Mouse (Mus musculus): ENCODE measurements at regions not wholly inside any gene's neighbourhood (a gene's known extent, or its start where the extent isn't known, plus 50 kb on each side); places are given as distances from the start of the nearest gene placed in this dataset.

DNA sequence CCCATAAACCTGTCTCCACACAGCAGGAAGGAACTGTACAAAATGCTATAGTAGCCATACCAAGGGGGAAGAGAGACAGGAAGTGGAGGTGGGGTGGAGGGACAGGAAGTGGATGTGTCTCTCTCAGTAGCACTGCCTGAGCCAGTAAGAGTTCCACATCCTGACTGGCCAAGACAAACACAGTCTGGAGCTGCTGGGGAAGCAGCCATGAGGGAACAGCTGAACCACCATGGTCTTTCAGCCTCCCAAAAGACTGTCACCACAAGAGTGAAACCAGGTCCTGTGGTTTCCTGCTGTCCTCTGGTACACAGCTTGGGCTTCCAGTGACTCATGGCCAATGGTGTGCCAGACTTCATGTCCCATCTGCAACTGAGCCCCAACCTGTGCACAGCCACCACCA is 180.9 kb upstream of the Lrtm1 start:
- ATAC-seq (ENCODE audit: insufficient number of reproducible peaks, low FRiP score, low TSS enrichment, low read depth), result no peak
- Histone ChIP-seq H3K4me3 (replicated peaks) (no peak overlapping the region), H3K27me3 (no peaks in the 10 kb centered on the region), H3K27ac (replicated peaks) (no peak overlapping the region), H3K9me3 (replicated peaks) (no peaks in the 10 kb centered on the region), H3K4me2 (replicated peaks) (no peak overlapping the region), H3K9ac (no peak overlapping the region), H3K36me3 (no peaks in the 10 kb centered on the region), H3K4me1 (no peaks in the 10 kb centered on the region)

DNA sequence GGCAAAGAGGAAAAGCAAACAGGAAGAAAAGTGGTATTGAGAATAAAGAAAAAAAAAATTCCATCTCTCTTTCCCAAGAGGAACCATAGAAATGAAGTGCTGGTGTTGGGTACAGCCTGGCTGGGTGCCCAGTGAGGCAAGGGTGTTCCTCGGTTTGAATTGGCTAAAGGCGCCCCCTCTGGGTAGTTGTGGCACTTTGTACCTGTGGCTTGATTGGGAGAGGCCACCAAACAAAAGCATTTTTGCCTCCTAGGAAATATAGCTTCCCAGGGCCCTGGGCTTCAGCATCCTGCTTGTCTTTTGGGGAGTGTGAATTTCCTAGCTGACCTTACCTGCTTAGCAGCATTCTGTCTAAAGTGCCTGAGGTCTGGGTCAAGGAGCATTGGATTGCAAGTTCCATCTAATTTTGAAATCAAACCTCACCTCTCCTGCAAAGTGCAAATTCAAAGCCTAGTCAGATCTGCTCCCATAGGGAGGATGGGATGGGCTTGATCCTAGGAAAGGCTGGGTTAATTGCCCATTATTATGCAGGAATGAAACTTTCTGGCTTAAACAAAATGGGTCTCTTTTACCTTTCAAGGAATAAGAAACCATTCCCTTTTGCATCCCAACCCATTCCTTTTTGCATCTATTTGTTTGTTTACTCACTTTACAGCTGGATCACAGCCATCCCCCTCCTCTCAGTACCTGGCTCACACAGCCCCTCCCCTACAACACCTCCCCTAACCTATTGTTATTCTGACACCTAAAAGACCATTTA is 169.0 kb upstream of the Lrtm1 start:
- H3K9me3 ChIP-seq (replicated peaks), result no peaks in the 10 kb centered on the region
- H3K4me1 ChIP-seq, result peaks cover 9% of the 10 kb centered on the region; the same call in 1 of the 2 replicates
- H3K27ac ChIP-seq (replicated peaks), result no peak overlapping the region
- no peak overlapping the region for H3K9ac ChIP-seq
- H3K4me2 ChIP-seq (replicated peaks), result no peak overlapping the region
- no peak for ATAC-seq (ENCODE audit: insufficient number of reproducible peaks, low FRiP score, low TSS enrichment, low read depth)
- no peaks in the 10 kb centered on the region for H3K36me3 ChIP-seq
- H3K27me3 ChIP-seq, result no peaks in the 10 kb centered on the region
- no peak overlapping the region for H3K4me3 ChIP-seq (replicated peaks)
- 13% methylated on average over 2 of the region's 2 CpGs for WGBS
